Mouse (Mus musculus) stomach, postnatal 0 days (tissue): Measurements from ENCODE around the gene Agpat2. TPM values are rescaled to one million over a fixed set of nuclear protein-coding genes. Genes with fewer than 3 reads are reported as not detected.

Experiments used
- ATAC-seq: fragments of 200-750 bp; cut with Nextera tagmentation; 2 replicates; pipeline ENCODE4 v1.8.0; 2017; ENCODE audit not compliant: low FRiP score, low TSS enrichment
- DNase-seq: peaks from one replicate; pipeline ENCODE4 v3.0.0-alpha.2; 2016; ENCODE audit warnings: low spot score
- H3K27ac ChIP-seq: fragments of 300-500 bp; sonication (generic); replicated peaks from 2 replicates; pipeline ENCODE4 v1.5.1; 2014; ENCODE audit warnings: mild to moderate bottlenecking, control low read depth
- H3K27me3 ChIP-seq: fragments of 300-500 bp; sonication (generic); 2 replicates; pipeline ENCODE4 v1.6.1; 2014; ENCODE audit warnings: low read length; ENCODE audit not compliant: control insufficient read depth, insufficient read depth
- H3K36me3 ChIP-seq: fragments of 300-500 bp; sonication (generic); 2 replicates; pipeline ENCODE4 v1.6.1; 2014; ENCODE audit warnings: low read length, mixed read lengths; ENCODE audit not compliant: control insufficient read depth, insufficient read depth
- H3K4me1 ChIP-seq: fragments of 300-500 bp; sonication (generic); replicated peaks from 2 replicates; pipeline ENCODE4 v1.6.1; 2014; ENCODE audit warnings: antibody characterized with exemption; ENCODE audit not compliant: control insufficient read depth, insufficient read depth
- H3K4me2 ChIP-seq: fragments of 300-500 bp; sonication (generic); replicated peaks from 2 replicates; pipeline ENCODE4 v1.6.1; 2014; ENCODE audit warnings: low read depth, mild to moderate bottlenecking, control low read depth, moderate library complexity
- H3K4me3 ChIP-seq: fragments of 300-500 bp; sonication (generic); 2 replicates; pipeline ENCODE4 v1.5.1; 2014; ENCODE audit warnings: low read depth, low read length, control low read depth
- H3K9ac ChIP-seq: fragments of 300-500 bp; sonication (generic); 2 replicates; pipeline ENCODE4 v1.6.1; 2014; ENCODE audit warnings: mild to moderate bottlenecking, low read length, control low read depth, mixed read lengths
- H3K9me3 ChIP-seq: fragments of 300-500 bp; sonication (generic); 2 replicates; pipeline ENCODE4 v1.6.1; 2016; ENCODE audit warnings: low read length; ENCODE audit not compliant: control insufficient read depth
- CTCF ChIP-seq: IDR thresholded peaks from 2 replicates; pipeline ENCODE4 v1.5.1; 2016; ENCODE audit warnings: antibody characterized with exemption, low read depth, mild to moderate bottlenecking, moderate library complexity
- EP300 ChIP-seq: optimal IDR thresholded peaks from 2 replicates; pipeline ENCODE3; 2016; ENCODE audit warnings: antibody characterized with exemption
- whole genome bisulfite sequencing: fragments of 180-500 bp; shearing (Covaris S2); extraction: QIAGEN DNeasy Blood & Tissue Kit; methylation state at CpG from one replicate; pipeline ENCODE4 v1.1.7; 2014; 5-methylcytosine and 5-hydroxymethylcytosine counted together
- polyA plus RNA-seq: library from polyadenylated mRNA; unstranded; fragments of >200 nt; fragmentation: Nextera tagmentation; extraction: Ambion mirVana; gene quantifications from 2 replicates; pipeline ENCODE4 v1.2.1, GENCODE M21; 2015

Gene Agpat2
- 109 and 120 TPM in 2 replicates for polyA plus RNA-seq

GRCm38 (mm10) chr2:26603720-26604671 is at the start of gene Agpat2:
Gene Agpat2 (minus strand): TSS chr2:26604417.
- ATAC-seq, result peak; percentile 89

DNA sequence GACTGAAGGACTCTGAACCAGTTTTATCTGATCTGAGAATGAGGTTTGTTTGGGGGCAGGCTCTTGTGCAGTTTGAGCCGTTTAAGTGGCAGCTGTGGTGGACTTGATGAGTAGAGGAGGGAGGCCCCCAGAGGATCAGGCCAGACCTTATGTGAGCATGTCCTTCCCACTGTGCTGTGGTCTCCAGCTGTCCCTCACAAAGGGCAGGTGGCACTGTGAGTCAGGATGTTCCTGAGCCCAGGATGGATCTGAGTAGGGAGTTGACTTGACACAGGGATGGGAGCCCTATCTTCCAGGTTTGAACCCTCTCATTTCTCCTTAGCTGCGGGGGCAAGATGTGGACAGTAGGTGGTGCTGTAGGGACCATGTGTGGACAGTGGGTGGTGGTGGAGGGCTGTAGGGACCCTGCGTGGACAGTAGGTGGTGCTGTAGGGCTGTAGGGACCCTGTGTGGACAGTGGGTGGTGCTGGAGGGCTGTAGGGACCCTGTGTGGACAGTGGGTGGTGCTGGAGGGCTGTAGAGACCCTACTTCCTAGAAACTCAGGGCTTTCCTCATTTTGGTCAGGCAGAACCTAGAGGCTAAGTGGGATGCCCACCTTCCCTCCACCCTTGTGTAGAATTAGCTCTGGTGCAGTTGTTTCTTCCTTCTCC is 42.6 kb upstream of the Agpat2 start:
- Histone ChIP-seq H3K4me2 (no peak overlapping the region), H3K4me1 (no peaks in the 10 kb centered on the region), H3K4me3 (no peak overlapping the region), H3K27me3 (no peaks in the 10 kb centered on the region), H3K27ac (no peak overlapping the region), H3K9ac (no peak overlapping the region), H3K36me3 (no peaks in the 10 kb centered on the region), H3K9me3 (no peaks in the 10 kb centered on the region)
- DNase-seq, result peak; percentile 92
- TF ChIP-seq EP300, result no peak
- TF ChIP-seq CTCF, result peak; percentile 100
- peak; percentile 94 for ATAC-seq
- WGBS, result 14% methylated on average over 3 of the region's 3 CpGs

More at GRCm38 (mm10) chr2:26603720-26604671, at the start of gene Agpat2:
- Histone ChIP-seq H3K9me3 (no peaks in the 10 kb centered on the region), H3K27ac (peak within 1 kb of the TSS; percentile 95), H3K27me3 (no peaks in the 10 kb centered on the region), H3K9ac (peak within 1 kb of the TSS; percentile 84), H3K36me3 (no peaks in the 10 kb centered on the region), H3K4me2 (peak within 1 kb of the TSS; percentile 77), H3K4me1 (0 out of 2 replicates have a peak, but pooled peaks cover 4% of the 10 kb centered on the region), H3K4me3 (peak within 1 kb of the TSS; percentile 73)
- TF ChIP-seq CTCF, result peak; percentile 65
- no peak for TF ChIP-seq EP300
- DNase-seq, result peak; percentile 94
- WGBS, result 1% methylated on average over 63 of the region's 103 CpGs

DNA sequence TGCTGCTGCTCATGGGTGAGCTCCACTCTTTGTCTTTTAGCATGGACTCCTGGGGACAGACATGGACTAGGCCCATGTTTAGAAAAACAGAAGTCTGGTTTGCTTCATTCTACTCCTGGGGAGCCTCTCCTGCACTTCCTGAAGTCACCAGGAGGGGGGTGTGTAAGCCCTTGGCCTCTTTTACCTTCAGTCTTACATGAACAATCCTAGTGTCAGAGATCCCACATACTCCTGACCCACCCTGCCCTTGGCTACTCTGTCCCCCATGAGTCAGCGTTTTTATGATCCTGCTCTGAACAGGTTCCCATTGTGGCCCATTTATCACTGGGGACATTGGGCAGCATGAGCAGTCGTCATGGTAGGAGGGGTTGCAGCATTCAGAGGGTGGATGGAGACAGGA is 39.7 kb upstream of the Agpat2 start:
- no peaks in the 10 kb centered on the region for H3K36me3 ChIP-seq
- no peak overlapping the region for H3K27ac ChIP-seq
- H3K4me3 ChIP-seq, result no peak overlapping the region
- 52% methylated on average over 2 of the region's 2 CpGs for WGBS
- ATAC-seq (no peak), DNase-seq (peak; percentile 71)
- H3K27me3 ChIP-seq, result no peaks in the 10 kb centered on the region
- no peaks in the 10 kb centered on the region for H3K9me3 ChIP-seq
- TF ChIP-seq CTCF (peak; percentile 71), EP300 (no peak)
- no peak overlapping the region for H3K4me2 ChIP-seq
- no peak overlapping the region for H3K9ac ChIP-seq
- no peaks in the 10 kb centered on the region; the same call in 1 of the 2 replicates for H3K4me1 ChIP-seq

DNA sequence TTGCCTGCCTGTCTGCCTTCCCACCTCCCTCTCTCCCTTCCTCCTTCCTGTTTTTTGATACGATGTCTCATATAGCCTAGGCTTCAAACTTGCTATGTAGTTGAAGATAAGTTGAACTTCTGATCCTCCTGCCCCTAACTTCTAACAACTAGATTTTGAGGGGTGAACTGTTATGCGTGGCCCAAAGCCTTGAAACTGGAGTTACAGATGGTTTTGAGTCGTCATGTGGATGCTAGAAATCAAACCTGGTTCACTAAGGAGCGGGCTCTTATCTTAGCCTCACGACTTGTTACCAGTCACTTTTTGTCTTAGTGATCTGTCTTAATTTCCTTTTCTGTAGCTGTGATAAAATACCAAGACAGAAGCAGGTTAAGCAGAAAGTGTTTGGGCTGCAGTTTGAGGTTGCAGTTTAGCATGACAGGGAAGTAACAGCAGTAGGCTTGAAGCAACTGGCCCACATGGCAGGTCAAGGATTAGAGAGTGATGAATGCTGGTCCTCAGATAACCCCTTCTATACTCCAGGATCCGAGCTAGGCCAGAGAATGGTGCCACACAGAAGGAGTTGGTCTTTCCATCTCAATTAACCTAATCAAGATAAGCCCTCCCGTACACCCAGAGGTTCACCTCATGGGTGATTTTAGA is 36.9 kb upstream of the Agpat2 start:
- H3K9me3 ChIP-seq, result no peaks in the 10 kb centered on the region
- 70% methylated on average over 7 of the region's 7 CpGs for WGBS
- DNase-seq (no peak), ATAC-seq (no peak)
- no peaks in the 10 kb centered on the region for H3K27me3 ChIP-seq
- H3K4me2 ChIP-seq, result no peak overlapping the region
- H3K9ac ChIP-seq, result no peak overlapping the region
- H3K27ac ChIP-seq, result peak overlapping the region; percentile 92
- peaks cover 6% of the 10 kb centered on the region; the same call in 1 of the 2 replicates for H3K4me1 ChIP-seq
- H3K4me3 ChIP-seq, result no peak overlapping the region
- TF ChIP-seq EP300 (no peak), CTCF (no peak)
- H3K36me3 ChIP-seq, result peaks cover 10% of the 10 kb centered on the region

DNA sequence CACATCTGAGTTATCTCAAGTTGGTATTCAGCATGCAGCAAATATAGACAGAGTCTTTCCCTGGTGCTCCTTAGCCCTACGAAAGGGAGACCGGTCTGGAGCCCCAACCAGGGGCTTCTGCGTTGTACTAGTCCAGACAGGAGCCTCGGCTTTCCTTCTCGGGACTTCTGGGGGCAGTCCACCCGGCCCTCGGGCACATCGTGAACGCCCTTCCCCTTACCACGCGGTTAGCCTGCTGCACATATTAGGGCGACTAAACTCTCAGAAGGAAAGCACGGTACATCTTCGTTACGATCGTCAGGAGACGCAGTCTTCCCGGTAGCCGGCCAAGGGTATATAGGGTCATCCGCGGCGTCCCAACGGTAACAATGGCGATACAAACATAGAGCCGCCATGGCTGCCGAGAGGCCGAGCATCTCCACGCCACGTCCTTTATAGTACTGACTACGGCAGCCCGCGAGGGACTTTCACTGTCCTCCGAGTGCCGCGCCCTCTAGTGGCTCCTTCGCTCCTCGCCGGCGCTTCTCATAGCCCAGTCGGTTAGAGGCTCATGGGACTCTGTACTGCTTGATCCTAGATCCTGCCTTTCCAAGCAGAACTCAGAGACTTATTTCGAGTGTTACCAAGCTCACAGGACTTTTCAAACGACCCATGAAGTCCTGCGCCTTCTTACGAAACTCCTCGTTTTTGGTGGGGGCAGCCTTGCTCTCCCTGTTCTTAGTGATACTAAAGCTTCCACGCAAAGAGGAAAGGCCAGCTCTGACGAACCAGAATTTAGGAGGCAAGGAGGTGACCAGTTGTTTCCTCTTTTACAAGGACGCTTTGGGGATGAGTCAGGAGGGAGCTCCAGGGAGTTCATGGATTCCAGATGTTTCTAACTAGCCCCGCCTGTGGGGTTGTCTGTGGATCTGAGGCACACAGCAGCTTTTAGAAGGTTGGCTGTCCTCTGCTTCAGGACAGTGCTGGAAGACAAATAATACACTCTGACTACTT is 35.9 kb upstream of the Agpat2 start:
- Histone ChIP-seq H3K4me1 (peaks cover 6% of the 10 kb centered on the region; the same call in 1 of the 2 replicates), H3K9me3 (no peaks in the 10 kb centered on the region), H3K36me3 (peaks cover 18% of the 10 kb centered on the region), H3K27me3 (no peaks in the 10 kb centered on the region), H3K27ac (peak overlapping the region; percentile 92), H3K4me2 (peak overlapping the region; percentile 63), H3K4me3 (peak overlapping the region; percentile 76), H3K9ac (peak overlapping the region; percentile 81)
- ATAC-seq (peak; percentile 82), DNase-seq (peak; percentile 97)
- WGBS, result 3% methylated on average over 49 of the region's 49 CpGs
- TF ChIP-seq EP300 (no peak), CTCF (peak; percentile 97)
